Mouse (Mus musculus) lung, postnatal 0 days (tissue): ENCODE measurements around the gene Gm5244. TPM values are rescaled to one million over a fixed set of nuclear protein-coding genes. Genes with fewer than 3 reads are reported as not detected.
A peak's percentile ranks its signal among the peaks of the same experiment; 100 is the strongest.

Experiments used
- ATAC-seq: fragments of 200-750 bp; cut with Nextera tagmentation; 2 replicates; pipeline ENCODE4 v1.8.0; 2017; ENCODE audit warnings: moderate library complexity
- DNase-seq: peaks from one replicate; pipeline ENCODE4 v3.0.0-alpha.2; 2016; ENCODE audit warnings: low spot score
- H3K27ac ChIP-seq: fragments of 300-500 bp; sonication (generic); 2 replicates; pipeline ENCODE4 v1.5.1; 2014; ENCODE audit warnings: antibody characterized with exemption, mild to moderate bottlenecking, low read length, mixed read lengths
- H3K27me3 ChIP-seq: fragments of 300-500 bp; sonication (generic); replicated peaks from 2 replicates; pipeline ENCODE4 v1.6.1; 2014; ENCODE audit warnings: low read length, mixed read lengths; ENCODE audit not compliant: insufficient read depth
- H3K36me3 ChIP-seq: fragments of 300-500 bp; sonication (generic); 2 replicates; pipeline ENCODE4 v1.6.1; 2014; ENCODE audit warnings: low read length, mixed read lengths; ENCODE audit not compliant: insufficient read depth
- H3K4me1 ChIP-seq: fragments of 300-500 bp; sonication (generic); 2 replicates; pipeline ENCODE4 v1.6.1; 2014; ENCODE audit warnings: antibody characterized with exemption, low read depth, low read length, mixed read lengths; ENCODE audit not compliant: insufficient read depth
- H3K4me2 ChIP-seq: fragments of 300-500 bp; sonication (generic); replicated peaks from 2 replicates; pipeline ENCODE4 v1.6.1; 2014; ENCODE audit warnings: low read depth, mild to moderate bottlenecking, low read length, moderate library complexity, mixed read lengths
- H3K4me3 ChIP-seq: fragments of 300-500 bp; sonication (generic); 2 replicates; pipeline ENCODE4 v1.5.1; 2014; ENCODE audit warnings: low read depth, low read length
- H3K9ac ChIP-seq: fragments of 300-500 bp; sonication (generic); replicated peaks from 2 replicates; pipeline ENCODE4 v1.6.1; 2014; ENCODE audit warnings: low read depth, mild to moderate bottlenecking
- H3K9me3 ChIP-seq: fragments of 300-500 bp; sonication (generic); 2 replicates; pipeline ENCODE4 v1.6.1; 2016; ENCODE audit warnings: low read length, mixed read lengths
- CTCF ChIP-seq: IDR thresholded peaks from 2 replicates; pipeline ENCODE4 v1.5.1; 2016; ENCODE audit warnings: antibody characterized with exemption, mild to moderate bottlenecking
- EP300 ChIP-seq: IDR thresholded peaks from 2 replicates; pipeline ENCODE4 v1.6.1; 2016; ENCODE audit warnings: antibody characterized with exemption, mild to moderate bottlenecking, control low read depth
- WGBS: fragments of 180-500 bp; shearing (Covaris S2); extraction: QIAGEN DNeasy Blood & Tissue Kit; methylation state at CpG from one replicate; pipeline ENCODE4 v1.1.7; 2014; 5-methylcytosine and 5-hydroxymethylcytosine counted together
- polyA plus RNA-seq: library from polyadenylated mRNA; unstranded; fragments of >200 nt; fragmentation: Nextera tagmentation; extraction: Ambion mirVana; gene quantifications from 2 replicates; pipeline ENCODE4 v1.2.1, GENCODE M21; 2015

Gm5244 gene
- polyA plus RNA-seq, 1 experiment from 2014 or later, result not detected

DNA sequence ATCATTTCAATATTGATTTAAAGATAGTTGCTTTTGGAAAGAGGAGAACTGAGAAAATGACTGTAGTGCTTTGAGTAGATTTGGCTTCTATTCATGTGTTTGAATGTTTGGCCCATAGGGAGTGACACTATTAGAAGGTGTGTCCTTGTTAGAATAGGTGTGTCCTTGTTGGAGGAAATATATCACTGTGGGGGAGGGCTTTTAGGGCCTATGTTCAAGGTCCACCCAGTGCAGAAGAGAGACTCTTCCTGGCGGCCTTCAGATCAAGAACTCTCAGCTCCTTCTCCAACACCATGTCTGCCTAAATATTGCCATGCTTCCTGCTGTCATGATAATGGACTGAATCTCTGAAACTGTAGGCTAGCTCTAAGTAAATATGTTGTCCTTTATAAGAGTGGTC lies 42.2 kb upstream of the Gm5244 start:
- Histone ChIP-seq H3K4me3 (no peak overlapping the region), H3K4me2 (no peak overlapping the region), H3K36me3 (no peaks in the 10 kb centered on the region), H3K4me1 (no peaks in the 10 kb centered on the region), H3K9ac (no peak overlapping the region), H3K9me3 (no peaks in the 10 kb centered on the region), H3K27me3 (no peaks in the 10 kb centered on the region), H3K27ac (no peak overlapping the region)
- TF ChIP-seq CTCF (no peak), EP300 (no peak)
- DNase-seq, result no peak
- ATAC-seq, result no peak
- WGBS, result 74% methylated on average over 1 of the region's 1 CpGs

DNA sequence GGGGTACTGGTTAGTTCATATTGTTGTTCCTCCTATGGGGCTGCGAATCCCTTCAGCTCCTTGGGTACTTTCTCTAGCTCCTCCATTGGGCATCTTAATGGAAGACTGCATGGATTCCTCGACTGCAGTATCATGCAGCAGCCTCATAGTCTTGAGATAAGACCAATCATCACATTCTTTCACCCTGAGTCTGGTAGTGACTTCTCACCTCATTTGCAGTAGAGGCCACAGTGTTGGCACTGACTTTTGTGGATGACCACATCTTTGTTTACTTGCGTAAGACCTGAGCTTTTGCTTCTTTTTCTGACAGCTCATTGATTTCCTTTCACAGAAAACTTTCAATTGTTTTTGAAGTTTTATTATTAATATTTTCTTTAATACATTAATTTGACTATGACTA lies 40.8 kb upstream of the Gm5244 start:
- H3K9me3 ChIP-seq, result no peaks in the 10 kb centered on the region
- H3K4me3 ChIP-seq, result no peak overlapping the region
- no peak for DNase-seq
- no peak overlapping the region for H3K27ac ChIP-seq
- TF ChIP-seq EP300 (no peak), CTCF (no peak)
- no peak for ATAC-seq
- H3K27me3 ChIP-seq, result no peaks in the 10 kb centered on the region
- no peak overlapping the region for H3K9ac ChIP-seq
- WGBS, result 67% methylated on average over 3 of the region's 3 CpGs
- H3K4me1 ChIP-seq, result no peaks in the 10 kb centered on the region
- no peaks in the 10 kb centered on the region for H3K36me3 ChIP-seq
- no peak overlapping the region for H3K4me2 ChIP-seq

GRCm38 (mm10) chr19:12806214-12806613 lies 40.3 kb upstream of the Gm5244 start:
- no peaks in the 10 kb centered on the region for H3K36me3 ChIP-seq
- ATAC-seq (no peak), DNase-seq (no peak)
- no peak overlapping the region for H3K27ac ChIP-seq
- H3K9me3 ChIP-seq, result no peaks in the 10 kb centered on the region
- no peaks in the 10 kb centered on the region for H3K27me3 ChIP-seq
- H3K9ac ChIP-seq, result no peak overlapping the region
- TF ChIP-seq CTCF (no peak), EP300 (no peak)
- H3K4me2 ChIP-seq, result no peak overlapping the region
- 60% methylated on average over 2 of the region's 2 CpGs for WGBS
- no peaks in the 10 kb centered on the region for H3K4me1 ChIP-seq
- H3K4me3 ChIP-seq, result no peak overlapping the region

DNA sequence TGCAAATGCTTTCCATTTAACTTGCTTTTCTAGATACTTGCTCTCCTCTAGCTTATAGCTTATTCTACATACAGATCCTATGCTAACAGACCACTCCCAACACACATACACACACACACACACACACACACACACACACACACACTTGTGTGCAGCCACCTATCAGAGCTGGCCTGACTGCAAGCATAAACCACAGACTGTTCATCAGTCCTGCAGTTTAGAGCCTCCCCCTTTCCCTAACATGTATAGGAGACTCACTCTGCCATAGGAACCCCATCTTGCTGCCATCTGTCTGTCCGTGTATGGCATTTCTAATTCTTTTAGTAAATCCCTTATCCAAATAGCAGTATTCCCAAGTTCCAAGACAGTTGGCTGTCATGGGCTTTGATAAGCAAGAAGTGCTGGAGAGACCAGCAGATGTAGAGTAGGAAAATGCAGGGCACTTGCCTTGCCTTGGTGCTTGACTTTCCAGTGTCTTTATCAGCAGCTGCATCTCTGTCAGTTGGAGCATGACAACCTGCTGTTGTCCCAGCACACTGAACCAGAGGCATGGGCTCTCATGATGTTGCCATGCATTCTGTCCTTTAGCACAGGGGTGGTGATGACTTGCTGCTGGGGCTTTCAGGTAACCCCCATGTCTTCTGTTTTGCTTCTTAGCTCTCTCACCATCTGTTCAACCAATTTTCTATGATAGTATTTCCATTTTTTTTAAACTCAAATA lies 33.7 kb upstream of the Gm5244 start:
- ATAC-seq (no peak), DNase-seq (no peak)
- H3K27ac ChIP-seq, result no peak overlapping the region
- no peaks in the 10 kb centered on the region for H3K36me3 ChIP-seq
- H3K4me1 ChIP-seq, result no peaks in the 10 kb centered on the region
- H3K9ac ChIP-seq, result no peak overlapping the region
- no peaks in the 10 kb centered on the region for H3K9me3 ChIP-seq
- no peak overlapping the region for H3K4me3 ChIP-seq
- TF ChIP-seq CTCF (no peak), EP300 (no peak)
- 50% methylated on average over 1 of the region's 1 CpGs for WGBS
- H3K4me2 ChIP-seq, result no peak overlapping the region
- H3K27me3 ChIP-seq, result no peaks in the 10 kb centered on the region

DNA sequence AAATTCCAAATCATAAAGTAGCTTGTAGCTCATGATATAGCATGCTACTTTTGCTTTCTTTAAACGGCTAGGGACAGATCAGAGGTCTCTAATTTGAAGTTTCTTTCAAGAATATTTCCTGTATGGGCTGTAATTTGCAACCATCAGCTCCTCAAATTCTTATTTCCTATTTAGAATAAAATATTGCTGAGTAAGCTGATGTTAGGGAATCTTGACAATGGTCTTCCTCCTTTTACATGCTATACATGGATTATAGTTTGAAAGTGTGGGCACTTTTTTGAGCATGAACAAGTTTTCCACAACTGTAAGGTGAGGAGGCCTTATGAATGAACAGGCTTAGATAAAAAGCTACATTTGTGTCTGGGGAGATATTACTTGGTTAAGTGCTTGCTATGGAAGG lies 32.6 kb upstream of the Gm5244 start:
- no peak overlapping the region for H3K4me3 ChIP-seq
- no peaks in the 10 kb centered on the region for H3K4me1 ChIP-seq
- ATAC-seq (no peak), DNase-seq (no peak)
- no peak overlapping the region for H3K4me2 ChIP-seq
- WGBS, result 69% methylated on average over 1 of the region's 1 CpGs
- H3K36me3 ChIP-seq, result no peaks in the 10 kb centered on the region
- no peak for TF ChIP-seq CTCF
- TF ChIP-seq EP300, result no peak
- no peaks in the 10 kb centered on the region for H3K27me3 ChIP-seq
- no peak overlapping the region for H3K9ac ChIP-seq
- H3K9me3 ChIP-seq, result no peaks in the 10 kb centered on the region
- H3K27ac ChIP-seq, result no peak overlapping the region

DNA sequence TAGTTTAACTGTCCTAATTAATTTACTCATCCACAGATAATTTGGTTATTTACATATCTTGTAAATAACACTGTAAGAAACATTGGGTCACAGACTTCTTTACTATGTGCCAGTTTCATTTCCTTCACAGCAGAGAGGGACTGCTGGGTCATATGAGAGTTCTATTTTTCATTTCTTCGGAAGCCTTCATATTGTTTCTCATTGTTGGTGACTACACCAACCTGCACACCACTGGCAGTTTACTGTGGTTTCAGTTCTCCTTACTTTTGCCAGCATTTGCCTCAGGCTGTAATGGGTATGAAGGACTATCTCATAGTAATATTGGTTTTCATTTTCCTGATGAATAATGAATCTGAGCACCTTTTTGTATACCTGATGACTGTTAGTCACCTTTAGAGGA lies 28.0 kb upstream of the Gm5244 start:
- H3K9me3 ChIP-seq, result no peaks in the 10 kb centered on the region
- no peak for TF ChIP-seq EP300
- TF ChIP-seq CTCF, result no peak
- H3K4me2 ChIP-seq, result no peak overlapping the region
- H3K9ac ChIP-seq, result no peak overlapping the region
- no peak overlapping the region for H3K27ac ChIP-seq
- H3K36me3 ChIP-seq, result no peaks in the 10 kb centered on the region
- H3K4me3 ChIP-seq, result no peak overlapping the region
- no peaks in the 10 kb centered on the region for H3K4me1 ChIP-seq
- 67% methylated on average over 1 of the region's 1 CpGs for WGBS
- ATAC-seq (no peak), DNase-seq (no peak)
- no peaks in the 10 kb centered on the region for H3K27me3 ChIP-seq

DNA sequence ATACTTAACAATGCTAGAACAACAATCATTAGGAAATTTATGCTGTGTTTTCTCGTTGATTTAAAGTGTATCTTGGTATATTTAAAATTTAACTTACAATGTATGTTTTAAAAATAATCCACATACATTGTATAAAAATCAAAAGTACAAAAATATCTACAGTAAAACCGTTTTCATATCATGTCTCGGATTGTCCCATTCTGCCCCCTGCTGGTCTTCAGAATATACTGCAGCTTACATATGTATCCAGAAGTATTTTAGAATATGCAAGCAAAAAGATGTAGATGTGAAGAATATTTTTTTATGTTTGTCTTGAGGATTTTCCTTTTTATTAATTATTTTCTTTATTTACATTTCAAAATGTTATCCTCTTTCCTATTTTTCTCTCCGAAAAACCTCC lies 26.1 kb upstream of the Gm5244 start:
- Histone ChIP-seq H3K9ac (no peak overlapping the region), H3K9me3 (no peaks in the 10 kb centered on the region), H3K27ac (no peak overlapping the region), H3K36me3 (no peaks in the 10 kb centered on the region), H3K4me3 (no peak overlapping the region), H3K4me1 (no peaks in the 10 kb centered on the region), H3K4me2 (no peak overlapping the region), H3K27me3 (no peaks in the 10 kb centered on the region)
- TF ChIP-seq EP300, result no peak
- peak; percentile 75 for TF ChIP-seq CTCF
- DNase-seq, result peak; percentile 68
- ATAC-seq, result no peak
- 23% methylated on average over 4 of the region's 4 CpGs for WGBS
